Mouse (Mus musculus): ENCODE measurements around the gene Zfp598.

DNA sequence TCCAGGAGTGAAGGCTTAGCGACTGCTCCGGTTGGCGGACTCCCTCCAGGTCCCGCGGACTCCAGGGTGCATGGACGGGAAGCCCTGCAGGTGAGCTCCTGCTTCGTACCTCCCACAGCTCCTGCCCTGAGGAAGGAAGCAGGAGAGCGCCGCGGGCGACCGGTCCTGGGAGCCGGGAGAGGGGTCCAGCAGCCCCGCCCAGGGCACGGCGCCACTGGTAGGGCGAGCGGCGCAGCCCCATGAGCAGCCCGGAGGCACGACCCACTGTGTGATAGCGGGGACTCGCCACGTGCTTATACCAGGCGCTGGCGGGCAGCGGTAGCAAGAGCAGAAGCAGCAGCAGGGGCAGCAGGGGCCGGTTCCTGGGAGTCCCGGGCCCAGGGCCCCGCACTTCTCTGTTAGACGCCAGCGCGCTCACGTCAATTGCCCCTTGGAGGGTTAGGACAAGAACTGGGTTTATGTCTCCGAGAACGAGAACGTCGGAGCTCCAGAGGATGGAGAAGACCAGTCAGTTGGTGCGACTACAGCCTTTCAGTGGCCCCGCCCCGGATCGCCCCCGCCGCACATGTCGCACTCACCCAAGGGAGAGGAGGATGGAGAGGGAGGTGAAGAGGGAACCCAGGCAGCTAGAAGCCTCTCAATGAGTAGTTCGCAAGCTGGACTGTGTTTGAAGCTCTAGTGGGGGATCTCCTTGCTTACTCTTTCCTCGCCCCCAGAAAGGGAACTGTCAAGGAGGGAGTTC lies 11.3 kb upstream of the Zfp598 start, which contains the start of gene Npw:
- no peak for TF ChIP-seq GATA1 (IDR thresholded peaks at IDR 0.05; ENCODE audit: borderline replicate concordance, low read length)
- no peak for TF ChIP-seq FLI1 (IDR thresholded peaks at IDR 0.05; ENCODE audit: low read length)
